Mouse (Mus musculus) liver, embryonic 14.5 days (tissue): ENCODE results near the gene B3gnt2. TPM values are rescaled to one million over a fixed set of nuclear protein-coding genes. Genes with fewer than 3 reads are reported as not detected.
A peak's percentile ranks its signal among the peaks of the same experiment; 100 is the strongest.

Source experiments
- ATAC-seq: fragments of 200-750 bp; cut with Nextera tagmentation; 2 replicates; pipeline ENCODE4 v1.8.0; 2017; ENCODE audit warnings: moderate number of reproducible peaks, mild to moderate bottlenecking, moderate library complexity; ENCODE audit not compliant: insufficient read depth
- DNase-seq, 3 experiments: peaks; one replicate each; pipeline ENCODE4 v3.0.0-alpha.2; 2012 to 2013; ENCODE audit warnings: low read depth in 3 of 3, low spot score in 3 of 3
- H3K27ac ChIP-seq: fragments of 300-500 bp; sonication (generic); 2 replicates; pipeline ENCODE4 v1.5.1; 2014; ENCODE audit warnings: moderate library complexity, mild to moderate bottlenecking, control low read depth, inconsistent platforms
- H3K27me3 ChIP-seq: fragments of 300-500 bp; sonication (generic); 2 replicates; pipeline ENCODE4 v1.6.1; 2014; ENCODE audit warnings: mild to moderate bottlenecking, low read length, moderate library complexity; ENCODE audit not compliant: control insufficient read depth, insufficient read depth
- H3K36me3 ChIP-seq: fragments of 300-500 bp; sonication (generic); replicated peaks from 2 replicates; pipeline ENCODE4 v1.6.1; 2014; ENCODE audit warnings: low read depth; ENCODE audit not compliant: control insufficient read depth, insufficient read depth
- H3K4me1 ChIP-seq, 2 experiments: fragments of 200-500 bp in 1 of 2; fragments of 300-500 bp in 1 of 2; sonication (generic) in 1 of 2; replicated peaks; 2 replicates each; pipeline ENCODE4 v1.6.1; 2012 to 2014; ENCODE audit warnings: antibody characterized with exemption in 1 of 2, inconsistent platforms in 1 of 2, low read length in 1 of 2; ENCODE audit not compliant: control insufficient read depth in 2 of 2, insufficient read depth in 2 of 2
- H3K4me2 ChIP-seq: fragments of 300-500 bp; sonication (generic); 2 replicates; pipeline ENCODE4 v1.6.1; 2014; ENCODE audit warnings: low read depth, mild to moderate bottlenecking, control low read depth, moderate library complexity
- H3K4me3 ChIP-seq, 2 experiments: fragments of 200-500 bp in 1 of 2; fragments of 300-500 bp in 1 of 2; sonication (generic) in 1 of 2; 2 replicates each; pipeline ENCODE4 v1.5.1; 2012 to 2014; ENCODE audit warnings: low read depth in 2 of 2, low read length in 2 of 2, mild to moderate bottlenecking in 2 of 2, control low read depth in 1 of 2, inconsistent platforms in 1 of 2, moderate library complexity in 1 of 2; ENCODE audit not compliant: insufficient read depth in 1 of 2
- H3K9ac ChIP-seq: fragments of 300-500 bp; sonication (generic); replicated peaks from 2 replicates; pipeline ENCODE4 v1.6.1; 2014; ENCODE audit warnings: mild to moderate bottlenecking, control low read depth, moderate library complexity
- H3K9me3 ChIP-seq: fragments of 300-500 bp; sonication (generic); 2 replicates; pipeline ENCODE4 v1.6.1; 2016; ENCODE audit warnings: low read length, mixed read lengths; ENCODE audit not compliant: control insufficient read depth
- CTCF ChIP-seq: IDR thresholded peaks from 2 replicates; pipeline ENCODE4 v1.5.1; 2016; ENCODE audit warnings: antibody characterized with exemption, low read depth, control low read depth
- EP300 ChIP-seq: IDR thresholded peaks from 2 replicates; pipeline ENCODE4 v1.6.1; 2016; ENCODE audit warnings: antibody characterized with exemption, low read depth
- WGBS: fragments of 180-500 bp; shearing (Covaris S2); extraction: QIAGEN DNeasy Blood & Tissue Kit; methylation state at CpG from one replicate; pipeline ENCODE4 v1.1.7; 2014; ENCODE audit not compliant: insufficient replicate concordance; 5-methylcytosine and 5-hydroxymethylcytosine counted together
- polyA plus RNA-seq, 2 experiments: library from polyadenylated mRNA; depleted of rRNA in 1 of 2; stranded (reverse) in 1 of 2; unstranded in 1 of 2; fragments of >200 nt; fragmentation: Nextera tagmentation in 1 of 2; extraction: Ambion mirVana in 1 of 2; gene quantifications; 2 replicates each; pipeline versions ENCODE4 v1.2.1 to v1.2.3; 2012 to 2014

Gene B3gnt2
- polyA plus RNA-seq, 2 experiments = 2.3 to 3.6 TPM

DNA sequence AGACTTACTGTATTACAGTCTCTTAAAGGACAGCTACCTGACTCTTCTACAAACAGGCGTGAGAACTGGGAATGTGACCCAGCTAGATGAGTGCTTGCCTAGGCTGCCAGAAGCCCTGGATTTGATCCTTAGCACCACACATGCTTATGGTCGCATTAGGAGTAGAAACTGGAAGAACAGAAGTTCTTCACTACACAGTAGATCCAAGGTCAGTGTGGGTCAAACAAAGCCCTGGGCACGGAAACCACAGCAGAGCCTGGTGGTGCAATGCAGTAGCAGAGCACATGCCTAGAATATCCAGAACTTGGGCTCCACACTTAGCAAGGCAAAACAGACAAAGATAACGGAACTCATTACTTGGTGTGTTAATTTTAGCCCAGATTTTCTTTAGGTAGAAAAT lies 10.7 kb downstream of the B3gnt2 start:
- no peaks in the 10 kb centered on the region for H3K27me3 ChIP-seq
- H3K4me3 ChIP-seq = no peak overlapping the region
- DNase-seq (no peak), ATAC-seq (no peak)
- H3K27ac ChIP-seq = no peak overlapping the region
- H3K36me3 ChIP-seq = no peaks in the 10 kb centered on the region
- H3K4me2 ChIP-seq = no peak overlapping the region
- peaks cover 53 to 76% of the 10 kb centered on the region in 2 experiments for H3K4me1 ChIP-seq
- 47% methylated on average over 4 of the region's 4 CpGs for WGBS
- H3K9ac ChIP-seq = no peak overlapping the region
- TF ChIP-seq CTCF (no peak), EP300 (no peak)
- no peaks in the 10 kb centered on the region for H3K9me3 ChIP-seq

DNA sequence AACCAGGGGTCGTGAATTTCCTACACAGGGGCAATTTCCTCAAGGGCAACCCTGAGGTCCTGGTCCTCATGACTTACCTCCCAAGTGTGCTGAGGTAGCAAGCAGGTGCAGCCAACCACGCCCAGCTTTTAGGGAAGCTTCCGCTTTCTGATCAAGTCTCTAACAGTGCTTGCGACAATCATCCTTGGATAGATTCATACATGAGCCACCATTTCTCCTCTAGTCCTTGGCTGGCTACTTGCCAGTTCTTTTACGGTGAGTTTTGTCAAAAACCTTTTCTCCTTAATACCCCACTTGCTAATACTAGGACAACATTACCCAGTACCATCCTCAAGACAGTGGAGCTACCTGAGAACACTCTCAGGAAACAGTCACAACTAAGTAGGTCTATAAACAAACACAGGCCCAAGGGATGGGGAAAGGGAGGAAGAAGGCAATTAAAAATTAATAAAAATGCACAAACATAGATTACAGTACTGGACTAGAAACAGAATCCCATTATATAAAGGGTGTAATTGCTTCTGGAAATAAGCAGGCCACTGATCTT lies 12.0 kb downstream of the B3gnt2 start:
- Histone ChIP-seq H3K4me2 (peak overlapping the region; percentile 29), H3K4me3 (no peak overlapping the region), H3K27ac (peak overlapping the region; percentile 18; the same call in 1 of the 2 replicates), H3K27me3 (no peaks in the 10 kb centered on the region), H3K9ac (no peak overlapping the region), H3K4me1 (peaks cover 64 to 79% of the 10 kb centered on the region in 2 experiments), H3K36me3 (no peaks in the 10 kb centered on the region), H3K9me3 (no peaks in the 10 kb centered on the region)
- 28% methylated on average over 5 of the region's 5 CpGs for WGBS
- DNase-seq (no peak), ATAC-seq (no peak)
- no peak for TF ChIP-seq EP300
- TF ChIP-seq CTCF = no peak

DNA sequence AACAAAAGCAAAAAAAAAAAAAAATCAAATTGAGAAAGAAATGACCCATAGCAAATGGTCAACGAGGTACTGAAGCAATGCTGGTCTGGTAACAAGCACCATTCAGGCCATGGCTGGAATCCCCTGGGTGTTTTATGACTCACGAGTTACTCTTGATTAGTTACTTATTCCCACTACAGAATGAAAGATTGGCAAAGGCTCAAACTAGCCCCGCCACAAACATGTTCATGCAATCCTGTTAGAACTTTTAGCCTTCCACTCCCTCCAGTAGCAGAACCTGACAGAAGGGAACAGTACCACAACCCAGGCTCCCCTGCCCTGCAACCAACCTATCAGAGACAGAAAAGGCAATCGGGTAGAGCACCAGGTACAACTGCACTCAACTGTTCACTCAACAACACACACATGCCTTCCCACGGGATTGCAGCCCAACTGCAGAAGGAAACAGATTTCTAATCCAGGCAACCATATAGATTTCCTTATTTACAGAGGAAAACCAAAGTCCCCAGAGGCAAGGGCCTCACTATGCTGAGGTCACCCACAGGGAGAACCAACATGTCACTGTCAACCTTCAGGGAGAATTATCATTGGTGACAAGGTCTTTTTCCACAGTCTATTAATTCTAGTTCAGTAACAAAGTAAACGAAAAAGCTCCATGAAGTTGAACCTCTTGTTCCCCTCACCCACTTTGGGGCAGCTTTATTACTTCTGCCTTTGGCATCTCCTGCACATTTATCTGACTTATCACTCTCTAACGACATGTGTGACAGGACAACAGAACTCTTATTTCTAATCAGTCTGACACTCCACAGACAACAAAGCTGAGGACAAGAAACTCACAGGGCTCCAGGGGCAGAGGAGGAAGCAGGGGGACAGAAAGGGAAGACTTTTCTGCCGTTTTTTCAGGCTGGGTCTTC lies 12.8 kb downstream of the B3gnt2 start:
- peak; percentile 34; the same call in 1 of the 2 replicates for ATAC-seq
- H3K4me1 ChIP-seq = peaks cover 69 to 80% of the 10 kb centered on the region in 2 experiments

DNA sequence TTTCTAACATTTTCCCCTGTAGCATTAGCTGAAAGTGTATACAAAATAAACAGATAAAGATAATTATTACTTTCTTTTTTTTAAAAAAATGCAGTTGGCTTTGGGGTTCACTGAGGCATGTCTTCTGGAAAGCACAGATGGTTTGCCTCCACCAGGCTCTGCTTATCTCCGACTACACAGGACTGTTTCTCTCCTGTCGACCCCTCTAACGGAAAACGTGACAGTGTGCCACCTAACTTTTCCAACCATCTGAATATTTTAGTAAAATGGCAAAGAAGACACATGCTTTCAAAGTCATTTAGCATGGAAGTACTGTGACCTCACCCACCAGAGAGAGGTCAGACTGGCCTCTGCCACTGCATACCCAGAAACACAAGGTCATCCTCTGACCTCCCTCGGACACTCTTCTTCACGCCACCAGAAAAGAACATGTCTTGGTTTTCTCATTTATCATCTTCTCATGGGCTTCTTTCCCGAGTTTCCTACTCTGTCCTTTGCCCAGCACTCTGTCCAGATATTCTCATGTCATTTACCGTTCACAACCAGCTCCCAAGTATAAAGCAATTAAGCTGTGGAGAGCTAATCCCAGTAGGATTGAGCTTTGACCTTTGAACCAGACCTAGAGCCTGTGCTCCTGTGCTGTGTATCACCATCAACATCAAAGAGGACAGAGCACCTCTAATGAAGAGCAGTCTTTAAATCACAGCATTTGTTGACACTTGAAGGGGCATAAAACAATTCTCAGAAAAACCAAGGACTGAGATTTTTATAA lies 13.6 kb downstream of the B3gnt2 start:
- DNase-seq (no peak), ATAC-seq (peak; percentile 48; the same call in 1 of the 2 replicates)
- Histone ChIP-seq H3K27ac (no peak overlapping the region), H3K36me3 (no peaks in the 10 kb centered on the region), H3K4me1 (peaks cover 74 to 83% of the 10 kb centered on the region in 2 experiments), H3K4me3 (no peak overlapping the region), H3K4me2 (peak overlapping the region; percentile 37), H3K9ac (no peak overlapping the region), H3K27me3 (no peaks in the 10 kb centered on the region), H3K9me3 (no peaks in the 10 kb centered on the region)
- TF ChIP-seq EP300 (peak; percentile 74), CTCF (no peak)
- WGBS = 15% methylated on average over 8 of the region's 8 CpGs

More for the DNA sequence above, 12.8 kb downstream of the B3gnt2 start:
- Histone ChIP-seq H3K4me2 (peak overlapping the region; percentile 29), H3K4me3 (no peak overlapping the region), H3K27me3 (no peaks in the 10 kb centered on the region), H3K9me3 (no peaks in the 10 kb centered on the region), H3K9ac (no peak overlapping the region), H3K27ac (peak overlapping the region; percentile 18), H3K36me3 (no peaks in the 10 kb centered on the region)
- no peak for DNase-seq
- 25% methylated on average over 8 of the region's 8 CpGs for WGBS
- peak; percentile 38 for TF ChIP-seq EP300
- no peak for TF ChIP-seq CTCF
